Mouse (Mus musculus) adrenal gland (tissue): ENCODE data around the gene Neurod4.

ENCODE experiments used
- intact Hi-C: fragments of 180-260 bp; cut with DNase I; formaldehyde crosslinking; loops from one replicate; pipeline ENCODE4 v1.15.1; 2025

The Neurod4 gene

GRCm38 (mm10) chr10:130238318-130239209 is 41.5 kb downstream of the Neurod4 start:
- intact Hi-C loops, result no loop called here

- intact Hi-C loops, result no loop called here
Measured at GRCm38 (mm10) chr10:130234576-130234975, 45.5 kb downstream of the Neurod4 start.

GRCm38 (mm10) chr10:130232117-130232516 is 47.9 kb downstream of the Neurod4 start:
- intact Hi-C loops, result no loop called here

GRCm38 (mm10) chr10:130229584-130229983 is 50.5 kb downstream of the Neurod4 start:
- intact Hi-C loops, result no loop called here

- intact Hi-C loops, result loop anchor here (1.0 kb wide), 1 partner anchor 70 kb away; no protein-coding TSS in a partner anchor
Measured at GRCm38 (mm10) chr10:130228246-130228645, 51.8 kb downstream of the Neurod4 start.

GRCm38 (mm10) chr10:130225034-130225433 is 55.0 kb downstream of the Neurod4 start:
- intact Hi-C loops, result no loop called here
